In the genomic region with DNA sequence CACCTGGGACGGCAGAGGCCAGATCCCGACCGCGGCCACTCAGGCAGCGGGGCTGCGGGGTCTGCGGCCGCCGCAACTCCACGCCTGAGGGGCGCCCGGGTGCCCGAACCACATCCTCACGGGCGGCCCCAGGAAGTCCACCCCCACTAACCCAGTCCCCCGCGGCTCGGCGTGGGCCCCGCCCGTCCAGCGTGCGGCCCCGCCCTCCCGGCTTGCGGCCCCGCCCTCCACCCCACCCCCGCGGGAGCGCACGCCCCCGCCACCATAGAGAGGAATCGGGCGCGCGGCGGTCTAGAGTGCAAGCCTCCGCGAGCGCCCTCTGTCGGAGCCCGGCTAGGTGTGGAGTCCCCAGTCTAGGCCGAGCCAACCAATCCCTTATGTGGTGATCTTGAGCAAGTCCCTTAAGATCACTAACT, we compare ENCODE assay signal across 8 mouse cellular contexts. TPM values are rescaled to one million over a fixed set of nuclear protein-coding genes. Genes with fewer than 3 reads are reported as not detected.
DNase-seq lines count a peak whose midpoint lies in the region; ATAC-seq and TF ChIP-seq lines count a peak whose summit lies in the region.

A gene (minus strand): TSS at position 180 of the 416 bp plus-strand sequence.

- no peaks in the 10 kb centered on the region for H3K9me3 ChIP-seq in hindbrain, postnatal 0 days (ENCODE audit: low read length)

- ATAC-seq in hindbrain, postnatal 0 days, result peak; percentile 98
- peak; percentile 79 for ATAC-seq in megakaryocyte, adult 5-6 weeks (ENCODE audit: poor library complexity, severe bottlenecking)

- peak; percentile 78 for TF ChIP-seq CTCF in gastrocnemius, adult 2 months (IDR thresholded peaks at IDR 0.05)
- TF ChIP-seq CTCF in hindbrain, postnatal 0 days (IDR thresholded peaks at IDR 0.05; ENCODE audit: low read depth), result peak; percentile 85
- peak; percentile 79 for TF ChIP-seq CTCF in left cerebral cortex, adult 2 months (IDR thresholded peaks at IDR 0.05)

- H3K27ac ChIP-seq in gastrocnemius, adult 2 months, result peak within 1 kb of the TSS; percentile 96
- peak within 1 kb of the TSS; percentile 1; the same call in 1 of the 2 replicates for H3K27ac ChIP-seq in hindbrain, postnatal 0 days
- H3K27ac ChIP-seq in left cerebral cortex, adult 2 months, result peak within 1 kb of the TSS; percentile 91

- no peaks in the 10 kb centered on the region for H3K36me3 ChIP-seq in hindbrain, postnatal 0 days (ENCODE audit: insufficient read depth, low read length)

- H3K4me3 ChIP-seq in gastrocnemius, adult 2 months, result peak within 1 kb of the TSS; percentile 94
- peak within 1 kb of the TSS; percentile 79 for H3K4me3 ChIP-seq in hindbrain, postnatal 0 days (ENCODE audit: low read length)
- peak within 1 kb of the TSS; percentile 76 for H3K4me3 ChIP-seq in left cerebral cortex, adult 2 months

- H3K4me2 ChIP-seq in hindbrain, postnatal 0 days (ENCODE audit: low read depth, low read length), result peak within 1 kb of the TSS; percentile 77

- no peaks in the 10 kb centered on the region for H3K27me3 ChIP-seq in hindbrain, postnatal 0 days (ENCODE audit: insufficient read depth, low read length)

- peak; percentile 91 for DNase-seq in WW6 (ENCODE audit: low read depth, low spot score)
- DNase-seq in cerebellum, postnatal 4 days (ENCODE audit: low spot score in 2 of 2), result peak; percentile 97
- peak; percentile 97 for DNase-seq in gastrocnemius, adult 2 months
- DNase-seq in hindbrain, postnatal 0 days (ENCODE audit: low spot score), result peak; percentile 97
- peak; percentile 92 to 95 for DNase-seq in left cerebral cortex, adult 2 months (ENCODE audit: extremely low spot score in 1 of 2, low spot score in 2 of 2)
- peak; percentile 94 for DNase-seq in right cerebral cortex, adult 2 months (ENCODE audit: low spot score in 2 of 2)
- peak; percentile 97 for DNase-seq in urinary bladder, postnatal 14 days (ENCODE audit: low spot score)

- no peaks in the 10 kb centered on the region for H3K4me1 ChIP-seq in hindbrain, postnatal 0 days (ENCODE audit: insufficient read depth, low read length)

- WGBS in hindbrain, postnatal 0 days, result 1% methylated on average over 43 of the region's 43 CpGs

- H3K9ac ChIP-seq in hindbrain, postnatal 0 days (replicated peaks; ENCODE audit: low read length), result peak within 1 kb of the TSS; percentile 59

- intact Hi-C loops in gastrocnemius, adult 2 months (cut with DNase I), result loop anchor here (1.0 to 5.0 kb wide), 4 partner anchors 26 to 109 kb away; a partner anchor contains a TSS
- intact Hi-C loops in left cerebral cortex, adult 2 months (cut with DNase I), result no loop called here

RNA-seq across cellular contexts. Expression of the gene that starts here (rescaled TPM):
- 10 to 100 TPM in 1 of 2 experiments, 1 to 10 TPM in 1; 6.5 to 10.1 TPM for total RNA-seq in gastrocnemius, adult 2 months (2021)
- 4.9 and 6.1 TPM in 2 replicates for total RNA-seq in hindbrain, postnatal 0 days (2014; rRNA removed)
- polyA plus RNA-seq in hindbrain, postnatal 0 days (2015; fragmentation: Nextera tagmentation; extraction: Ambion mirVana), result 2.5 and 3.2 TPM in 2 replicates
- total RNA-seq in left cerebral cortex, adult 2 months (2021), result 1 to 10 TPM; 8.8 to 9.1 TPM
- 20.5 and 26.7 TPM in 2 replicates for total RNA-seq in megakaryocyte, adult 5-6 weeks (2015)
- total RNA-seq in megakaryocyte, adult 5-6 weeks (2017), result 20.1 and 25.4 TPM in 2 replicates

Comparison
In these comparisons a context has a peak if more than half of its experiments do, and no peak if none do; other contexts are left out.
1. Peak in every context shown above with its lines: DNase-seq, ATAC-seq, H3K4me3 ChIP-seq and H3K27ac ChIP-seq.
2. H3K27ac ChIP-seq: peak in every context shown above with its lines; median percentile 96 in gastrocnemius, adult 2 months; 91 in left cerebral cortex, adult 2 months; 1 in hindbrain, postnatal 0 days.